Mouse (Mus musculus) hindbrain, postnatal 0 days (tissue): ENCODE measurements around the gene Usp37. TPM values are rescaled to one million over a fixed set of nuclear protein-coding genes. Genes with fewer than 3 reads are reported as not detected.
"Not testable (repeated sequence)": the region's sequence is repeated elsewhere in the genome, so short reads cannot be mapped to it uniquely, and the experiment has no call there.

Experiments used
- ATAC-seq: fragments of 200-750 bp; cut with Nextera tagmentation; 2 replicates; pipeline ENCODE4 v1.8.0; 2017; ENCODE audit warnings: mild to moderate bottlenecking, moderate TSS enrichment, moderate library complexity
- DNase-seq: peaks from one replicate; pipeline ENCODE4 v3.0.0-alpha.2; 2015; ENCODE audit warnings: low spot score
- H3K27ac ChIP-seq: fragments of 300-500 bp; sonication (generic); 2 replicates; pipeline ENCODE4 v1.5.1; 2014; ENCODE audit warnings: mild to moderate bottlenecking
- H3K27me3 ChIP-seq: fragments of 300-500 bp; sonication (generic); 2 replicates; pipeline ENCODE4 v1.6.1; 2014; ENCODE audit warnings: low read length, mixed read lengths; ENCODE audit not compliant: insufficient read depth
- H3K36me3 ChIP-seq: fragments of 300-500 bp; sonication (generic); 2 replicates; pipeline ENCODE4 v1.6.1; 2014; ENCODE audit warnings: low read length, mixed read lengths; ENCODE audit not compliant: insufficient read depth
- H3K4me1 ChIP-seq: fragments of 300-500 bp; sonication (generic); 2 replicates; pipeline ENCODE4 v1.6.1; 2014; ENCODE audit warnings: antibody characterized with exemption, low read length, mixed read lengths; ENCODE audit not compliant: insufficient read depth
- H3K4me2 ChIP-seq: fragments of 300-500 bp; sonication (generic); 2 replicates; pipeline ENCODE4 v1.6.1; 2014; ENCODE audit warnings: low read depth, mild to moderate bottlenecking, low read length, moderate library complexity, mixed read lengths
- H3K4me3 ChIP-seq: fragments of 300-500 bp; sonication (generic); 2 replicates; pipeline ENCODE4 v1.5.1; 2014; ENCODE audit warnings: low read length
- H3K9ac ChIP-seq: fragments of 300-500 bp; sonication (generic); replicated peaks from 2 replicates; pipeline ENCODE4 v1.6.1; 2014; ENCODE audit warnings: mild to moderate bottlenecking, low read length, moderate library complexity, mixed read lengths
- H3K9me3 ChIP-seq: fragments of 300-500 bp; sonication (generic); 2 replicates; pipeline ENCODE4 v1.6.1; 2016; ENCODE audit warnings: low read length, mixed read lengths
- CTCF ChIP-seq: IDR thresholded peaks from 2 replicates; pipeline ENCODE4 v1.5.1; 2016; ENCODE audit warnings: antibody characterized with exemption, control low read depth, low read depth
- WGBS: fragments of 180-500 bp; shearing (Covaris S2); extraction: QIAGEN DNeasy Blood & Tissue Kit; methylation state at CpG from one replicate; pipeline ENCODE4 v1.1.7; 2014; 5-methylcytosine and 5-hydroxymethylcytosine counted together
- polyA plus RNA-seq: library from polyadenylated mRNA; unstranded; fragments of >200 nt; fragmentation: Nextera tagmentation; extraction: Ambion mirVana; gene quantifications from 2 replicates; pipeline ENCODE4 v1.2.1, GENCODE M21; 2015
- total RNA-seq: library from RNA; depleted of rRNA; stranded (reverse); fragments of >200 nt; gene quantifications from 2 replicates; pipeline ENCODE4 v1.2.3, GENCODE M21; 2014

Gene Usp37
- total and polyA plus RNA-seq, 2 experiments from 2014 or later, result 13.0 to 17.4 TPM

GRCm38 (mm10) chr1:74519875-74520274 is 24.2 kb downstream of the Usp37 start:
- ATAC-seq, result no peak
- TF ChIP-seq CTCF, result no peak
- no peak overlapping the region for H3K4me2 ChIP-seq

GRCm38 (mm10) chr1:74512999-74513398 is 31.1 kb downstream of the Usp37 start:
- H3K9me3 ChIP-seq, DNase-seq, H3K27ac ChIP-seq, H3K4me1 ChIP-seq, H3K4me3 ChIP-seq, H3K36me3 ChIP-seq, H3K27me3 ChIP-seq, H3K4me2 ChIP-seq, ATAC-seq, H3K9ac ChIP-seq: not testable (repeated sequence)
- 98% methylated on average over 1 of the region's 1 CpGs for WGBS

More at GRCm38 (mm10) chr1:74519875-74520274, 24.2 kb downstream of the Usp37 start:
- no peak overlapping the region for H3K27ac ChIP-seq
- no peaks in the 10 kb centered on the region for H3K27me3 ChIP-seq
- no peak overlapping the region for H3K4me3 ChIP-seq
- H3K9ac ChIP-seq, result no peak overlapping the region
- no peaks in the 10 kb centered on the region for H3K9me3 ChIP-seq
- no peak for DNase-seq
- H3K36me3 ChIP-seq, result peaks cover 46% of the 10 kb centered on the region
- no peaks in the 10 kb centered on the region for H3K4me1 ChIP-seq

GRCm38 (mm10) chr1:74511306-74511705 is 32.8 kb downstream of the Usp37 start:
- Histone ChIP-seq H3K4me3 (no peak overlapping the region), H3K9ac (no peak overlapping the region), H3K27me3 (no peaks in the 10 kb centered on the region), H3K9me3 (no peaks in the 10 kb centered on the region), H3K36me3 (no peaks in the 10 kb centered on the region; the same call in 1 of the 2 replicates), H3K27ac (no peak overlapping the region), H3K4me1 (peaks cover 13% of the 10 kb centered on the region), H3K4me2 (no peak overlapping the region)
- no peak for ATAC-seq
- 98% methylated on average over 5 of the region's 5 CpGs for WGBS
- DNase-seq, result no peak
- no peak for TF ChIP-seq CTCF

GRCm38 (mm10) chr1:74507780-74508179 is 36.3 kb downstream of the Usp37 start:
- Histone ChIP-seq H3K9ac (no peak overlapping the region), H3K27ac (no peak overlapping the region), H3K27me3 (no peaks in the 10 kb centered on the region), H3K4me2 (peak overlapping the region; percentile 87), H3K9me3 (no peaks in the 10 kb centered on the region), H3K36me3 (no peaks in the 10 kb centered on the region), H3K4me3 (no peak overlapping the region), H3K4me1 (peaks cover 24% of the 10 kb centered on the region)
- WGBS, result 98% methylated on average over 2 of the region's 2 CpGs
- ATAC-seq (no peak), DNase-seq (no peak)
- no peak for TF ChIP-seq CTCF

GRCm38 (mm10) chr1:74506471-74506881 is 37.6 kb downstream of the Usp37 start:
- H3K4me2 ChIP-seq, result peak overlapping the region; percentile 87
- peak; percentile 63 for ATAC-seq
- DNase-seq, result peak; percentile 81
- H3K9me3 ChIP-seq, result no peaks in the 10 kb centered on the region
- peak overlapping the region; percentile 90 for H3K27ac ChIP-seq
- no peak for TF ChIP-seq CTCF
- WGBS, result under 1% methylated on average over 34 of the region's 34 CpGs
- H3K4me1 ChIP-seq, result peaks cover 24% of the 10 kb centered on the region
- H3K9ac ChIP-seq, result peak overlapping the region; percentile 84
- no peaks in the 10 kb centered on the region for H3K27me3 ChIP-seq
- H3K36me3 ChIP-seq, result no peaks in the 10 kb centered on the region
- peak overlapping the region; percentile 87 for H3K4me3 ChIP-seq

GRCm38 (mm10) chr1:74505721-74506464 is 38.2 kb downstream of the Usp37 start, which contains the start of gene Cnot9:
TSS of gene Cnot9 (plus strand) at chr1:74506058.
- no peaks in the 10 kb centered on the region for H3K27me3 ChIP-seq
- peak within 1 kb of the TSS; percentile 84 for H3K9ac ChIP-seq
- H3K4me1 ChIP-seq, result peaks cover 24% of the 10 kb centered on the region
- ATAC-seq (peak; percentile 100), DNase-seq (peak; percentile 100)
- TF ChIP-seq CTCF, result 0 out of 2 replicates have a peak, but pooled peaks have one; percentile 8
- WGBS, result under 1% methylated on average over 63 of the region's 64 CpGs
- H3K4me2 ChIP-seq, result peak within 1 kb of the TSS; percentile 87
- H3K27ac ChIP-seq, result peak within 1 kb of the TSS; percentile 90
- H3K36me3 ChIP-seq, result no peaks in the 10 kb centered on the region
- H3K4me3 ChIP-seq, result peak within 1 kb of the TSS; percentile 87
- no peaks in the 10 kb centered on the region for H3K9me3 ChIP-seq

- DNase-seq (no peak), ATAC-seq (no peak)
- H3K27ac ChIP-seq, result peak overlapping the region; percentile 64
- WGBS, result 1% methylated on average over 22 of the region's 22 CpGs
- no peak for TF ChIP-seq CTCF
- H3K9me3 ChIP-seq, result no peaks in the 10 kb centered on the region
- H3K27me3 ChIP-seq, result no peaks in the 10 kb centered on the region
- H3K9ac ChIP-seq, result peak overlapping the region; percentile 68
- no peaks in the 10 kb centered on the region for H3K36me3 ChIP-seq
- peak overlapping the region; percentile 87 for H3K4me2 ChIP-seq
- H3K4me1 ChIP-seq, result peaks cover 24% of the 10 kb centered on the region
- peak overlapping the region; percentile 87 for H3K4me3 ChIP-seq
These were observed 38.7 kb downstream of the Usp37 start for GRCm38 (mm10) chr1:74505393-74505720.
